Mouse (Mus musculus): ENCODE measurements around the gene Ikzf5.

Ikzf5 gene

GRCm38 (mm10) chr7:131356105-131356504 is 54.2 kb downstream of the Ikzf5 start:
- no peak for DNase-seq (ENCODE audit: low spot score in 2 of 2)

- no peak for DNase-seq (ENCODE audit: low spot score in 2 of 2)
Measured at GRCm38 (mm10) chr7:131345856-131346541, 64.3 kb downstream of the Ikzf5 start.

Data from right cerebral cortex, postnatal 36 days (tissue).